ENCODE assay signal across 11 mouse cellular contexts in the genomic region with DNA sequence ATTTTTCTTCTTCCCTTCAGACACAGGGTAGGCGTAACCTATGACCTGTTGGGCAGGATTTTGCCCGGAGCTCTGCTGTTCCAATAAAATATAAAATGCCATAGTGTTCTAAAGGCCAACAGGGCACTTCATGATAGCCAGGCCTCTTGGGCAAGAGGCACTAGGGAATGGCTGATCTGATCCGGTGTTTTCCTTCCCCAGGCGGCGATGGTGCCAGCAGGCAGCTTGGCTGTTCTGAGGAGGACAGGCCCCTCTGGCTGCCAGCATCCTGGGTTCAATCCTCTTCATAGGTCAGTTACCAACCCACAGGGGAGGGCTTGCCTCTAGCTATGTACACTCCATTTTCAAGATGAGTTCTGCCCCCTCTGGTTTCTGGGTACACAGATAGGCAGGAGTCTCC. TPM values are rescaled to one million over a fixed set of nuclear protein-coding genes. Genes with fewer than 3 reads are reported as not detected.
DNase-seq lines count a peak whose midpoint lies in the region; ATAC-seq and TF ChIP-seq lines count a peak whose summit lies in the region.
"Had no signal": no experiment of that assay in that cellular context is flagged by ENCODE, and none has a peak within 500 bp of the region (broad histone marks: within the 10 kb centered on the region; RNA-seq: fewer than 3 reads in every experiment).

No protein-coding gene starts in this region.

- no peak for TF ChIP-seq CTCF in hindbrain, postnatal 0 days (IDR thresholded peaks at IDR 0.05; ENCODE audit: low read depth)
- no peak for TF ChIP-seq CTCF in heart, adult 2 months (IDR thresholded peaks at IDR 0.05)

- no peak overlapping the region for H3K4me2 ChIP-seq in hindbrain, postnatal 0 days (ENCODE audit: low read depth, low read length)
- H3K4me2 ChIP-seq in midbrain, embryonic 15.5 days, result no peak overlapping the region
- no peak overlapping the region for H3K4me2 ChIP-seq in midbrain, embryonic 13.5 days (replicated peaks)
- H3K4me2 ChIP-seq: liver, embryonic 15.5 days had no signal

- H3K79me2 ChIP-seq in heart, adult 2 months (replicated peaks; ENCODE audit: control insufficient read depth, insufficient read depth, low read length), result no peaks in the 10 kb centered on the region

- no peak for TF ChIP-seq POLR2A in heart, adult 2 months (IDR thresholded peaks at IDR 0.05; ENCODE audit: insufficient read depth, low read depth, low read length)

- DNase-seq in hindbrain, postnatal 0 days (ENCODE audit: low spot score), result no peak
- no peak for DNase-seq in hindbrain, embryonic 10.5 days (ENCODE audit: low spot score)
- DNase-seq in fat pad, adult 2 months (ENCODE audit: extremely low read depth, low read depth, low spot score), result peak; percentile 61
- DNase-seq in skeletal muscle tissue, adult 2 months (ENCODE audit: low read depth, low spot score), result peak; percentile 25
- no peak for DNase-seq in heart, adult 2 months
- DNase-seq: cerebellum, adult 8-10 months; heart, adult 11 months; thymus, postnatal 14 days had no signal

- H3K27me3 ChIP-seq in hindbrain, postnatal 0 days (ENCODE audit: insufficient read depth, low read length), result no peaks in the 10 kb centered on the region
- peaks cover 10% of the 10 kb centered on the region; the same call in 1 of the 2 replicates for H3K27me3 ChIP-seq in hindbrain, embryonic 10.5 days (ENCODE audit: insufficient read depth, poor library complexity, severe bottlenecking)
- no peaks in the 10 kb centered on the region for H3K27me3 ChIP-seq in midbrain, embryonic 15.5 days (replicated peaks)
- H3K27me3 ChIP-seq in midbrain, embryonic 13.5 days, result no peaks in the 10 kb centered on the region; the same call in 1 of the 2 replicates
- H3K27me3 ChIP-seq in heart, adult 2 months (ENCODE audit: control insufficient read depth, insufficient read depth, low read length), result no peaks in the 10 kb centered on the region

- whole genome bisulfite sequencing in hindbrain, postnatal 0 days, result 47% methylated on average over 5 of the region's 5 CpGs
- 64% methylated on average over 5 of the region's 5 CpGs for WGBS in hindbrain, embryonic 10.5 days
- WGBS in midbrain, embryonic 15.5 days, result 62% methylated on average over 5 of the region's 5 CpGs
- WGBS in midbrain, embryonic 13.5 days, result 66% methylated on average over 5 of the region's 5 CpGs
- WGBS in heart, adult 2 months, result 83% methylated on average over 5 of the region's 5 CpGs

- no peaks in the 10 kb centered on the region for H3K36me3 ChIP-seq in hindbrain, postnatal 0 days (ENCODE audit: insufficient read depth, low read length)
- H3K36me3 ChIP-seq in hindbrain, embryonic 10.5 days, result 0 out of 2 replicates have a peak, but pooled peaks cover 7% of the 10 kb centered on the region
- no peaks in the 10 kb centered on the region for H3K36me3 ChIP-seq in midbrain, embryonic 15.5 days (replicated peaks)
- no peaks in the 10 kb centered on the region for H3K36me3 ChIP-seq in midbrain, embryonic 13.5 days
- H3K36me3 ChIP-seq in heart, adult 2 months (ENCODE audit: control insufficient read depth, insufficient read depth, low read length), result no peaks in the 10 kb centered on the region
- H3K36me3 ChIP-seq: liver, embryonic 15.5 days had no signal

- no peak for TF ChIP-seq EP300 in heart, adult 2 months (IDR thresholded peaks at IDR 0.05; ENCODE audit: insufficient read depth, low read depth, low read length)

- no peak; the same call in 1 of the 2 replicates for ATAC-seq in hindbrain, postnatal 0 days
- ATAC-seq in midbrain, embryonic 15.5 days (replicated peaks), result no peak
- ATAC-seq in midbrain, embryonic 13.5 days, result no peak

- no peak overlapping the region for H3K4me3 ChIP-seq in hindbrain, postnatal 0 days (ENCODE audit: low read length)
- no peak overlapping the region for H3K4me3 ChIP-seq in hindbrain, embryonic 10.5 days
- H3K4me3 ChIP-seq in midbrain, embryonic 15.5 days, result no peak overlapping the region
- no peak overlapping the region for H3K4me3 ChIP-seq in midbrain, embryonic 13.5 days (replicated peaks)
- no peak overlapping the region for H3K4me3 ChIP-seq in heart, adult 2 months
- H3K4me3 ChIP-seq: liver, embryonic 15.5 days had no signal

- peak overlapping the region; percentile 62 for H3K27ac ChIP-seq in hindbrain, postnatal 0 days
- H3K27ac ChIP-seq in hindbrain, embryonic 10.5 days, result no peak overlapping the region
- H3K27ac ChIP-seq in midbrain, embryonic 15.5 days, result peak overlapping the region; percentile 46
- H3K27ac ChIP-seq in midbrain, embryonic 13.5 days, result no peak overlapping the region; the same call in 1 of the 2 replicates
- H3K27ac ChIP-seq in heart, adult 2 months, result no peak overlapping the region
- H3K27ac ChIP-seq: liver, embryonic 15.5 days had no signal

- intact Hi-C loops in heart, adult 2 months (cut with DNase I), result no loop called here

- H3K4me1 ChIP-seq in hindbrain, postnatal 0 days (ENCODE audit: insufficient read depth, low read length), result peaks cover 7% of the 10 kb centered on the region
- peaks cover 40% of the 10 kb centered on the region for H3K4me1 ChIP-seq in hindbrain, embryonic 10.5 days (replicated peaks)
- H3K4me1 ChIP-seq in midbrain, embryonic 15.5 days, result peaks cover 6% of the 10 kb centered on the region
- peaks cover 8% of the 10 kb centered on the region for H3K4me1 ChIP-seq in midbrain, embryonic 13.5 days (replicated peaks)
- H3K4me1 ChIP-seq in heart, adult 2 months (ENCODE audit: control insufficient read depth, insufficient read depth, low read length), result no peaks in the 10 kb centered on the region
- H3K4me1 ChIP-seq: liver, embryonic 15.5 days had no signal

- peaks cover 3% of the 10 kb centered on the region; the same call in 1 of the 2 replicates for H3K9me3 ChIP-seq in hindbrain, postnatal 0 days (ENCODE audit: low read length)
- peaks cover 6% of the 10 kb centered on the region for H3K9me3 ChIP-seq in hindbrain, embryonic 10.5 days
- no peaks in the 10 kb centered on the region for H3K9me3 ChIP-seq in midbrain, embryonic 15.5 days
- no peaks in the 10 kb centered on the region; the same call in 1 of the 2 replicates for H3K9me3 ChIP-seq in midbrain, embryonic 13.5 days
- H3K9me3 ChIP-seq: liver, embryonic 15.5 days had no signal

- no peak overlapping the region for H3K9ac ChIP-seq in hindbrain, postnatal 0 days (replicated peaks; ENCODE audit: low read length)
- H3K9ac ChIP-seq in midbrain, embryonic 15.5 days, result no peak overlapping the region
- H3K9ac ChIP-seq in midbrain, embryonic 13.5 days (replicated peaks), result no peak overlapping the region
- no peak overlapping the region for H3K9ac ChIP-seq in heart, adult 2 months (ENCODE audit: low read depth, low read length)
- H3K9ac ChIP-seq: liver, embryonic 15.5 days had no signal

RNA-seq across cellular contexts. Expression of a gene that starts 6.1 kb away (rescaled TPM):
- total RNA-seq in hindbrain, postnatal 0 days (2014; rRNA removed), result 2.6 and 3.1 TPM in 2 replicates
- polyA plus RNA-seq in hindbrain, postnatal 0 days (2015; fragmentation: Nextera tagmentation; extraction: Ambion mirVana), result 1.7 and 2.6 TPM in 2 replicates
- 2.4 and 2.7 TPM in 2 replicates for polyA plus RNA-seq in hindbrain, embryonic 10.5 days (2016; fragmentation: Nextera tagmentation; extraction: Ambion mirVana)
- polyA plus RNA-seq in midbrain, embryonic 15.5 days (2015; fragmentation: Nextera tagmentation; extraction: Ambion mirVana), result 1.4 and 1.7 TPM in 2 replicates
- 0.98 and 1.1 TPM in 2 replicates for polyA plus RNA-seq in midbrain, embryonic 13.5 days (2015; fragmentation: Nextera tagmentation; extraction: Ambion mirVana)
- total RNA-seq in heart, adult 2 months (2021), result 1 to 10 TPM; 2.5 to 3.2 TPM
- 1.0 and 1.1 TPM in 2 replicates for polyA plus RNA-seq in heart, adult 2 months (2012; rRNA removed)

Comparison
In these comparisons a context has a peak if more than half of its experiments do, and no peak if none do; other contexts are left out.
1. H3K27ac ChIP-seq: peak in hindbrain, postnatal 0 days (single experiment) and midbrain, embryonic 15.5 days (single experiment); none in hindbrain, embryonic 10.5 days (single experiment), midbrain, embryonic 13.5 days (single experiment) and heart, adult 2 months (single experiment).
2. DNase-seq: peak in fat pad, adult 2 months (single experiment) and skeletal muscle tissue, adult 2 months (single experiment); none in hindbrain, postnatal 0 days (single experiment), hindbrain, embryonic 10.5 days (single experiment) and heart, adult 2 months (0 of 2).